ENCODE assay signal across 21 mouse cellular contexts in genomic region chr10:85571456-85571855, GRCm38 (mm10).
"Had no signal": no experiment of that assay in that cellular context is flagged by ENCODE, and none has a peak within 500 bp of the region (broad histone marks: within the 10 kb centered on the region; RNA-seq: fewer than 3 reads in every experiment).

No protein-coding gene starts in this region.

- H3K27me3 ChIP-seq: heart, embryonic 12.5 days; hindbrain, embryonic 12.5 days; intestine, embryonic 15.5 days; limb, embryonic 13.5 days; limb, embryonic 15.5 days; liver, embryonic 12.5 days had no signal

- H3K4me3 ChIP-seq: gastrocnemius, adult 2 months; heart, embryonic 10.5 days; heart, embryonic 12.5 days; hindbrain, embryonic 10.5 days; hindbrain, embryonic 12.5 days; intestine, embryonic 15.5 days; layer of hippocampus, adult 2 months; left cerebral cortex, adult 2 months; limb, embryonic 13.5 days; limb, embryonic 15.5 days; liver, embryonic 12.5 days had no signal

- H3K9me3 ChIP-seq: heart, embryonic 10.5 days; heart, embryonic 12.5 days; hindbrain, embryonic 10.5 days; intestine, embryonic 15.5 days; limb, embryonic 15.5 days; liver, embryonic 12.5 days had no signal

- H3K4me1 ChIP-seq: hindbrain, embryonic 10.5 days; hindbrain, embryonic 12.5 days; intestine, embryonic 15.5 days; limb, embryonic 13.5 days; limb, embryonic 15.5 days; liver, embryonic 12.5 days had no signal

- H3K36me3 ChIP-seq: heart, embryonic 10.5 days; heart, embryonic 12.5 days; hindbrain, embryonic 10.5 days; hindbrain, embryonic 12.5 days; intestine, embryonic 15.5 days; limb, embryonic 15.5 days; liver, embryonic 12.5 days had no signal

- DNase-seq: gastrocnemius, adult 2 months; gastrocnemius, postnatal 10 days; gastrocnemius, postnatal 25 days; heart, adult 18-20 months; heart, postnatal 10 days; heart, postnatal 4 days; kidney, adult 18-20 months; kidney, adult 8-10 months; kidney, postnatal 10 days; kidney, postnatal 25 days; kidney, postnatal 4 days had no signal
